Mouse (Mus musculus): ENCODE measurements around the gene Aox3.

Gene Aox3

DNA sequence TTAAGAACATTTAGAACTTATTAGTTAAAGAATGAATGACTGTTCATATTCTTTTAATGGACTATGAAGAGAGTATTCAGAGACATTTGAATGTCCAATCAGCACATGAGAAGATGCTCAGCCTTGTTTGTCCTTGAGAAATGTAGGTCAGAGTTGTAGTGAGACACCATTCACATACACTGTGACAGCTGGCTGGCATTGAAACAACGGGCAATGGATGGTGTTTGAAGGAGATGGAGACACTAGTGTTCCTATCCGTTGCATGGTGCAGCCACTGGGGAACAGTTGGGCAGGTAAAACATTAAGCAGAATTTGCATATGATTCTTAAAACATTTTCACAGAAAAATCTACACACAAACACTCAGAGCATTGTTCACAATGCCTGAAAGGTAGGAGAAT, 5.9 kb upstream of the Aox3 start:
- DNase-seq, result no peak

DNA sequence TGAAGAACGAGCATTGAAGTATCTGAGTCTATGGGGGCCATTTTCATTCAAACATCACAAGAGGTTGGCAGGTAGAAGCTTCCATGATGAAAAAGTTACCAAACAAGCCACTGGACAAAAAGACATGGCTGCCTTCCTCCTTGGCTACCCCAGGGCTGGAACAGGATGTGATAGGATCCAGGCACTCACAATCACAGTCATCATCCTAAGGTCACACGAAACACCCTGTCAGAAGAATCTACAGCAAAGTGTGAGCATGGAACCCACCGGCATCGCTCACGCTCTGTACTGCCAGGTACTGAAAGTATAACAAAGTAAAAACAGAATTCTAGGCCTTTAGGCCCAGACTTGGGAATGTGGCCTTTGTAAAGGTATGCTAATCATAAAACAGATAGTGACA, 2.7 kb upstream of the Aox3 start:
- no peak for DNase-seq

- DNase-seq, result no peak
Measured at GRCm38 (mm10) chr1:58111315-58111714, 1.6 kb upstream of the Aox3 start.

- DNase-seq, result no peak
Measured at GRCm38 (mm10) chr1:58113441-58113840, 511 bp downstream of the Aox3 start.

- no peak for DNase-seq
Measured at GRCm38 (mm10) chr1:58114021-58114560, 1.2 kb downstream of the Aox3 start.

GRCm38 (mm10) chr1:58114666-58115375, 1.9 kb downstream of the Aox3 start:
- DNase-seq, result no peak

DNA sequence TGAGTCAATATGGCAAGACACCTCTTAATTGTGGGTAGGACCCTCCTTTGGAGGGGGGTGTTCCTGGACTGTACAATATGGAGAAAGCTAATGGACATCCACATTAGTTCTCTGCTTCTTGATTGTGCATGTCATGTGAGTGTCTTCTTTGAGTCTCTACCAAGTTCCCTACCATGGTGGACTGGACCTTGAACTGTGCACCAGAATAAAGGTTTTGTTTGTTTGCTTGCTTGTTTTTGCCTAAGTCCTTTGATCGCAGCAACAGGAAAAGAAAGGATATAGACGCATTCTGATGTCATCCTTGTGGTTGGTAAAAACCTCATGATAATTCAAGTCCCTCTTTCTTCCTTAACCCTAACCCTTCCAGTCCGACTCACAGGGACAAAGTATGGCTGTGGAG, 5.3 kb downstream of the Aox3 start:
- no peak for DNase-seq

DNA sequence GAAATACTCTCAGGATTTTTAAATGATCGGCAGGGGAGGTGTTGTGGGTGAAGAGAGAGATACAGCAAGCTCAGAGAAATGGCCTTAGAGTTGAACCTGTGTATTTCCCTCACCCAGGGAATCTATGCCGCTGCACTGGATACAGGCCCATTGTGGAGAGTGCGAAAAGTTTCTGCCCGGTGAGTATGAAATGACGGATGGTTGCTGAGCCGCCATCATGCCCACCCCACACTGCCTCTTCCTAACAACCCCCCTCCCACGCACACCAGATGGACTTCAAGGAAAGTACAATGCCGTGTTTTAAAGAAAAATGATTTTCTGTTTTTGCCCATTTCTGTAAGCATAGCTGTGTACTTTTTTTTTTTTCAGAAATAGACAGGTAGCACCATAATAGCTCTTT, 12.0 kb downstream of the Aox3 start:
- DNase-seq, result no peak

DNA sequence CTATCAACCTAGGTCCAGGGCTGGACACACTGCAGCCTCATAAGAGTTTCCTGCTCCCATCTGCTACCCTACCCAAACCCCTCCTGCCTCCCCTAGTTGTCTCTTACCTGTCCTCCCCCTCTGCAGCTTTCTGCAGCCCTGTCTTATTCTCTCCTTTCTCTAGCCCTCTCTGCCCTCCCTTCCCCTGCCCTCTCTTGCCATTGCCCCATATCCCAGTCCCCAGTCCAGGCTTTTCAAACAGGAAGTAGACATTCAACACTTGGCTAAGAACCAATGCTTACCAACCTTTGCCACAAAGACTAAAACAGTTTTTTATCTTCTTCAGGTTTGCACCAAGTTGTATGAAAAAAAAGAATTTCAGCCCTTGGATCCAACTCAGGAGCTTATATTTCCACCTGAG, 25.0 kb downstream of the Aox3 start:
- DNase-seq, result no peak

- no peak for DNase-seq
Measured at GRCm38 (mm10) chr1:58138986-58139385, 26.1 kb downstream of the Aox3 start.

- no peak for DNase-seq
Measured at GRCm38 (mm10) chr1:58140607-58141006, 27.7 kb downstream of the Aox3 start.

DNA sequence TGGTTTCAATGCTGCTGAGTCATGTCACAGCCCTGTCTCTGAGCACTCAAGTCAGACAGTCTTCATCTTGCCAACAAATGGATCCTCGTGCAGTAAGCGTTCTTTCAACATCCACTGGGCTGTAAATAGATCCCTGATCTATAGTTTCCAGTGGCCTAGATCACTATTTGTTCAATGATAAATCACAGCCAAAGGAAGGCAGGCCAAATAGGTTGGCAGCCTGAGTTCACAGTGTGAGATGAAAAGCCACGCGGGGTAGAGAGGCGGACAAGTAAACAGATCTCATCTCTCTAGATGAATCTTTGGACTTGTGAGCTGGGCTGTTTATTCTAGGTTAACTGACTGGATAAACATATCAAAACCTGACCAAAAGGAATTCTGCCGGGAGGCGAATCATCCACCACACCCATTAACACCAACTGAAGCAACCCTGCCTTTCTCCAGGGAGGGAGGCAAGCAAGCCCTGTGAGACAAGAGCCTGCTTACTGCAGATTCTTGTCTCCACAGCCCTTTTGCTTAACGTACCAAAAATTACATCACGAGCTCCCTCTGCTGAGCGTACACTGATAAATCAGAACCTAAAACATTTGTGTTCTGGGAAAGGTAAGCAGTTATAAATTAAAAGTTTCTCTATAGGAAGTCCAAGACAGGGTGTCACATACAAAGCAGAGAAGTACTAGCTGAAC, 31.6 kb downstream of the Aox3 start:
- DNase-seq, result no peak

- no peak for DNase-seq
Measured at GRCm38 (mm10) chr1:58146026-58146425, 33.1 kb downstream of the Aox3 start.

DNA sequence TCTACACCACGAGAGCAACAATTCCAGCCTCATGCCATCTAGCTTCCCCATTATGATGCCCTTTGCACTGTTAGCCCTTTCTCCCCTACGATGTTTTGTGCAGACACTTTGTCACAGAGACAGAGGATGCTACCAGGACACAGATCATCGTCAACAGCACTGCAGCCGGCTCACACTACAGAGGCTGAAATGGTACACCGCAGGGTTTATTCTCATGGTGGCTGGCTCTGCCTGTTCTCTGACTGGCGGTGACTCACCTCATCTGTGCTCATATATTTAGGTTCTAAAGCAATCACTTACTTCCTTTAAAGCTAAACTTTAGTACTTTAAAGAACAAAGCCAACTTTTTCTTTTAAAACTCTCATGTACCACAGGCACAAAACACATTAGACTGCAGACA, 34.8 kb downstream of the Aox3 start:
- DNase-seq, result no peak

DNA sequence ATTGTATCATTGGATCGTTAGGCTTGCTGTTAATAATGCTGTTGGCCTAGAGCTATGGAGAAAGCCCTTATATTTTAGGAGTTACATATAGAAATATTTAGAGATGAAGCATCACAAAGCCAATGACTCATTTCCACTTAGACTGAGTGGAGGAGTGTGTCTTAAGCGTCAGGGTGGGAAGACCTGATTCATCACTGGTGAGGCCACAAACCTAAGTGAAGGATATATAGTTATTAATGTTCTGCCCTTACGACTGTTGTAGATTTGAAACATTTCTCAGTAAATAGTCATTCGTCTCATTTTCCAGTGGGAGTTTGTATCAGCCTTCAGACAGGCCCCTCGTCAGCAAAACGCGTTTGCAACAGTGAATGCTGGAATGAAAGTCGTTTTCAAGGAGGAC, 39.3 kb downstream of the Aox3 start:
- no peak for DNase-seq

GRCm38 (mm10) chr1:58156747-58157146, 43.8 kb downstream of the Aox3 start:
- no peak for DNase-seq

GRCm38 (mm10) chr1:58169893-58170292, 57.0 kb downstream of the Aox3 start:
- no peak for DNase-seq

DNA sequence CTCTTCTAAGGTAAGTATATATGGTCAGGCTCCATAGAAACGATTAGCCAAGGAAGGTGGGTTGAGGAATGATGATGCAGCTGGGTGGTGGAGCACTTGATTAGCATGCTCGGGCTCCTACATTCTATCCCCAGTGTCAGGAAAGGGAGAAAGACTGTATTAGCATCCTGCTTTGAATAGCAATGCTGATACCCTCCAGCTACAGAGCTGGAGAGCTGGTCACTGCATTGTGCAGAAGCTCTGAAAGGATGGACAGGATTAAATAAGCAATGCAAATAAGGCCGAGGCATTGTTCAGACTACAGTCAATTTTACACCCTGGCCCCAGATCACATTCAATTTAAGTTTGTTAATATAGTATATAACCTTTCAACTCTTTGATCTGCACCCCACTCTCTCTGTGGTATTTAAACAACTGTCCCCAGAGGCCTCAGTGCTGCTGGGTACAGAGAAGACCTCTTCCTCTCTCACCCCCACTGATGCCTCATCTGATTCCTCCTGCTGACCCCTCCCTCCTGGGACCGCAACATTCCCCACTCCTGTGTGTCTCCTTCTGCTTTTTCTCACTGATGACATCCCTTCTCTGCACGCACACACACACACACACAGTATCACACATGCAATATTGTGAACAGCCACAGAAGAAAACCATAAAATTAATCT, 75.7 kb downstream of the Aox3 start:
- no peak for DNase-seq

DNA sequence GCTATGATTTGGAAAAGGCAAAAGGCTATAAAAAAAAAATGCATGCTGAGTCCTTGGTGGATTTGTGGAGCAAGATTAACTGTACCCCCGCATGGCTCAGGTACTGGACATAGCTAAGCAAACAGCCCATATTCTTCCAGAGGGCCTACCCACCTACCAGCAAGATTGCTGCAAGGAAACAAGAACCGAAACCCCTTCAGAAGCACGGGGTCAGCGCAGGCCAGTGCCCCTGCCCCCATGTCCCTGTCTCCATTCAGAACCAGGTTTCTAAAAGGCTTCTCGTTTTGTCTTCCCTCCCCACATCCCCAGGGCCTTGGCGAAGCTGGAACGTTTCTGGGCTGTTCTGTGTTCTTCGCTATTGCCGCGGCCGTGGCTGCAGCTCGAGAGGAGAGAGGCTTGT, 81.4 kb downstream of the Aox3 start:
- DNase-seq, result no peak

DNA sequence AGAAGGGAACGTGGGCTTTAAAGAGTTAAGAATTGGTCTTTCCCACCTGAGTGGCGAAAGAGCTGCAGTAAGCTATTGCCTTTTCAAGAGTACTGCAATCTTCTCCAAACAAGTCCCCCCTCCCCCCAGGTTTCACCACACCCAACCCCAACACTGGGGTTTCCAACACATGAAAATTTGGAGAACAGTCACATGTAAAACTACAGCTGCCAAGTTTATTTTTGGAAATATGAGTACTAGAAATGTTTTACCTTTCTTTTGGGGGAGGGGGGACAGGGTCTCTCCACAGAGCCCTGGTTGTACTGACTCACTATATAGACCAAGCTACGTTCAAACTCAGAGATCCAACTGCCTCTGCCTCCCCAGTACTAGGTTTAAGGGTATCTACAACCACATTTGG, 82.1 kb downstream of the Aox3 start:
- DNase-seq, result no peak

GRCm38 (mm10) chr1:58195541-58195940, 82.6 kb downstream of the Aox3 start:
- DNase-seq, result no peak

GRCm38 (mm10) chr1:58197023-58197422, 84.1 kb downstream of the Aox3 start:
- DNase-seq, result no peak

- DNase-seq, result no peak
Measured at GRCm38 (mm10) chr1:58198386-58198785, 85.5 kb downstream of the Aox3 start.

DNA sequence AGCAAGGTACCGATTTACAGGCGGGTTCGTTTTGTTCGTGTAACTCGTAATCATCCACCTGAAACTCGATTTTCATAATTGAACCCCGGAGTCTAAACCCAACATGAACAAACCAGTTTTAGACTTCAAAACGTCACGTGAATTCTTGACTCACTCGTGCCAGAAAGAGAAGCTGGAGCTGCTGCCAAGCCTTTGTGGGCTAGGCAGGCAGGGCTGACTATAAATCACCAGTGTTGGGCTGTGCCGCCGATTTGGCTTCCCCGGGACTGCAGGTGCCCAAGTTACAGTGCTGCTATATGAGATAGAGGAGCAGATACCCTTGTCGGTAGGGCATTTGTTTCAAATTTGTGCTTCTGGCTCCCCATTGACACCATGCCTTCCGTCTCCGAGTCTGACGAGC, 97.3 kb downstream of the Aox3 start, which contains the start of gene Aox4:
Gene Aox4, plus strand, starts transcription at position 195 of the 400 bp plus-strand sequence.
- no peak for DNase-seq
